Mouse (Mus musculus): ENCODE measurements around the gene Galp.

The Galp gene

GRCm38 (mm10) chr7:6196790-6197189, at the start of gene Galp:
TSS of gene Galp (plus strand) at chr7:6197090.
- DNase-seq (ENCODE audit: low spot score in 2 of 2): no peak

GRCm38 (mm10) chr7:6147688-6148087, 49.2 kb upstream of the Galp start:
- DNase-seq (ENCODE audit: low spot score in 2 of 2): no peak

DNA sequence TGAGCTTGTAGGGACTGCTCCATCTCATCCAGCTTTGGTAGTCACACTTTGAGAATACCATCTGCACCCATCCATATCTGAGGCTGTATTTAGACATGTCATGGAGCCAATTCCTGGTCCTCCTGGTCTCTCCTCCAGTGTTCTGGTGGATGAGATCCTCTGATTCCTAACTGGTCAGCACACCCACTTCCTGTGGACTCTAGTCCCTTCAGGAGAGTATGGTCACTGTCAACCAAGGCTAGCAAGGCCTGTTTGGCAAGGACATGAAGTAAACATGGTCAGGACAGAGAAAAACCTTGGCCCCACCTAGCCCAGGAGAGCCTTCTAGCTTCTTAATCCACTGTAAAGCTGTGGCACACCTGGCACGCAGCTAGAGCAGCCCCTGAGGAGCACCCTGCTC, 45.6 kb upstream of the Galp start:
- DNase-seq (ENCODE audit: low spot score in 2 of 2): no peak

DNA sequence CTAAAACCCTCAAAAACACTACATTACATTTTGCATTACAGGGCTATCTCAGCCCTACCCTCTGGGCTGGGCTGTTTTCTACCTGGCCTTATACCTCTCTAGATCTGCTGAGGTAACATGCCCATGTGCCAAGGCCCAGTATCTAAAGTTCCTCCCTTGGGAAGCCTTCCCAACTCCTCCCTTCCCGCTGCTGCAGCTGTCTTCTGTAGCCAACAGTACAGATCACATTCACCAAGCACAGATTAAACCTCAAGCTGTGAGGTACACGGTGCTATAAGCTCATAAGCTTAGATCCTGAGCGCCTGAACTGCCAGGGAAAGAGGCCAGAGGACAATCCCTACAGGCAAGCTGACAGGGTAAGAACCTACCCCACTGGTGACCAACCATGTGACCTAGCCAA, 44.9 kb upstream of the Galp start:
- no peak for DNase-seq (ENCODE audit: low spot score in 2 of 2)

GRCm38 (mm10) chr7:6153131-6153530, 43.8 kb upstream of the Galp start:
- DNase-seq (ENCODE audit: low spot score in 2 of 2): no peak

DNA sequence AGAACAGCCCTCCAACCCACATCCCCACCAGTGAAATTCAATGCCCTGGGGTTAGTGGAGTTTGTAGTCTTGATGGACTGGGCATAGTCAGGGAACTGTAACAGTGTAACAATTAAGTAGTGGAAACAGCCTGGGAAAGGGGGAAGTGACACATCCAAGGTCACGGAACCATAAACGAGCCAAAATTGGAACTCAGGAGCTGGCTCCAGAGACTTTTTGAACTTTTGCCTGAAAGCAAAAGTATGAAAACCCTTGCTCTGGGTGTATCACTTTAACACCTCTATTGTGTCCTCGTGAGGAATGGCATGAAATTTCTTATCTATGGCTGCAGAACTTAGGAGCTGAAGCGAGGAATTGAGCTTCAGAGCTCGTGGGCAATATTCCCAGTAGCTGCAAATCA, 42.7 kb upstream of the Galp start:
- DNase-seq (ENCODE audit: low spot score in 2 of 2): no peak

DNA sequence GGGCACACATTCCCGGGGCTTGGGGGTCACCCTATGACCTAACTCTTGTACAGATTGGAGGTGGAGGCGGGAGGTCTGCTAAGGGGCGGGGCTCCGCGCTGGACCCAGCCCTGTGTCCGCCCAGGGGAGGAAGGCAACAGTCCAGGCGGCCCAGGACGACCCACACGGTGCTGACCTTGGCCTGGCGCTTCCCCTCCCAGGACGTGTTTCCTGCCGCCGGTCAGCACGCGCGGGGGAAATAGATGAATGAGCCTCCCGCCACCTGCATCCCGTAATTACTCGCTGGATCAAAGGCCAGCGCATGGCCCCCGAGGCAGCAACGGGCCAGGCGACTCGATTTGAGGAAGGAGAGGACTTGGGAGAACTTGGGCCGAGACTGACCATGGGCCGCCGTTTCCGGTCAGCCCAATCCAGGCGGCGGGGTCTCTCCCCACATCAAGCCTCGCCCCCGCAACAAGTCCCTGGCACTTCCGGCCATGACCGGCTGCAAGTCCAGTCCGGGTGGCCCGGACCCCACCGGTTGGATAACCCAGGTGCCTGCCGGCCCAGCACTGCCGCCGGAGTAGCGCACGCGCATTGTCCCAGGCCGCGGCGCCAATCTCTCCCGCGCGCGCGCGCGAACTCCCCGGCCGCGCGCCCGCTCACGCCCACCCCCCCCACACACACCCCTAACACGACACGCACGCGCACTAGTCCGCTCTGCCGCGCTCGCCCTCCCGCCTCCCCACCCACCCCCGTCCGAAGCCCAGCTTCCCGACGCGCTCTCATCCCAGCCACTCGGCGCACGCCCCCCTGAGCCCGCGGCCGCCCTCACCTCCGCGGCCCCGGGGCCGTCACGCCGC, 41.6 kb upstream of the Galp start:
- DNase-seq (ENCODE audit: low spot score in 2 of 2): peak; percentile 47 to 72

DNA sequence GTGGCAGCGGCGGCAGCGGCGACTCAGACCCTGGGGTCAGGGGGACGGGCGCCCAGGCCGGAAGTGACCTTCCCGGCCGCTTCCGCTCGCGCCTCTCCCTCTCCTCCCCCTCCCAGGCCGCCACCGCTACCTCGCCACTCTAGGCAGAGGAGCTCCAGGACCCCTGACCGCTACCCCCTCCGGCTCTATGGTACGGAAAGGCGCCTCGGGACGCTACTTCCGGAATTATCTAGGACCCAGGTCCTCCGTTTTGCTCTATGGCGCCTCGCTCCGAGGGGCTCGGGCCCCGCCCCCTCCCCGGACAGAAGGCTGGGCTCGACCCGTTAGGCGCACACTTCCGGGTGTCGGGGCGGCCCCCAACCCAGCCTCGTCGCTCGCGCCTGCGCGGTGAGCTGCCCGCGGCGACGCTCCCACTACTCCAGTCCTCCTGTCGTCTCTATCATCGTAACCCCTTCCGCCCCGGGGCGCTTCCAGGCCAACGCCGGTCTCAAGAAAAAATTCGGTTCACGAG, 40.9 kb upstream of the Galp start, which contains the start of gene Zfp787:
TSS of gene Zfp787 (minus strand) at position 97 of the 511 bp plus-strand sequence.
- peak; percentile 96 for DNase-seq (ENCODE audit: low spot score in 2 of 2)

GRCm38 (mm10) chr7:6156901-6157472, 39.9 kb upstream of the Galp start:
- no peak for DNase-seq (ENCODE audit: low spot score in 2 of 2)

- DNase-seq (ENCODE audit: low spot score in 2 of 2): no peak
Observed at GRCm38 (mm10) chr7:6157479-6157878, 39.4 kb upstream of the Galp start.

DNA sequence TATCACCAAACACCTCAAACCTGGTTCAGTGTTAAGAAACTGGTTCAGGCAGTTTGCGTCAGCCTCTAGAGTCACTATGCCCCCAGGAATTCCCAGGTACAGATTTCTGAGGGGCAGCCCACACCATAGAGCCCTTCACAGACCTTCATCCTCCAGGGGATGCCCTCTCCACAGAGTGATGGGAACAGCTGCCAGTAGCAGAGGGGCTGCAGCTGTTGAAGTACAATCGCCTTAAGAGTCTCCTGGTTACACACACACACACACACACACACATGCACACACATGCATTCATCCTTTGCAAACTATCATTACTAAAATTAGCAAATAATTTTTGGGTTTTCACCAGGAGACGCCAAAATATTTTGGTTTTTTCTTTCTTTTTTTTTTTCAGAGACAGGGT, 37.3 kb upstream of the Galp start:
- DNase-seq (ENCODE audit: low spot score in 2 of 2): no peak

DNA sequence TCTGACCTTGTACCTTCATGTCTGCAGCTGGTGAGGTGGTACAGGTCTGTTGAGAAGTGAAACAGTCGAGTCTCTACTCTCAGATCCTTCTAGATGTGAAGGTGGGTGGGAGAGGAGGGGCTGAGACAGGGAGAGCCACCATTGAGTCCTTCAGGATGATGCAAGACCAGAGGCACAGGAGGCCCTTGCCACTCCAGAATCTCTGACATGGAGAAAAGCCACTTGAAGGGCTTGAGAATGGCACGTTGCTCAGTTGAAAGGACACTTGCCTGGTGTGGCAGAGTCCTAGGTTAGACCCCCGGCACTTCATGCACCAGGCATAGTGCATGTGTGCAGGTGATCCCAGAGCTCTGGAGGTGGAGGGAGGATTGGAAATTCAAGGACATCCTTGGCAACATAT, 35.3 kb upstream of the Galp start:
- no peak for DNase-seq (ENCODE audit: low spot score in 2 of 2)

- DNase-seq (ENCODE audit: low spot score in 2 of 2): no peak
Observed at GRCm38 (mm10) chr7:6162172-6162571, 34.7 kb upstream of the Galp start.

DNA sequence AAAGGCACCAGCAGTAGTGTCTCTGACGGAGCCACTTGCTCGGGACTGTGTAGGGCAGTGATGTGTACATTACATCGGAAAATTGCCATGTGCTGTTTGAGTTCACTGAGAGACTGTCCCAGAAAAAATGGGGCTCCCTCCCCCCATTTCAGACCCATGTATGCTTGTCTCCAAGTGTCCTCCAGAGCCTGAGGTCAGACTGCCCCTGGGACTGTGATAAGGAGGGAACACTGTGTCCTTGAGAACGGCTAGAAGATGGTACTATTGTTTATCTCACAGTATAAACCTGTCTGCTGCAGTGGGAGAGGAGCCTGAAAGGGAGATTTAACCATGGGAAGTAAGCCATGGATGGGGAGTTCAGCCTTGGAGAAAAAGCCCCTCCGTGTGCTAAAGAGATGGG, 32.2 kb upstream of the Galp start:
- DNase-seq (ENCODE audit: low spot score in 2 of 2): no peak

GRCm38 (mm10) chr7:6169403-6169802, 27.5 kb upstream of the Galp start:
- no peak for DNase-seq (ENCODE audit: low spot score in 2 of 2)

DNA sequence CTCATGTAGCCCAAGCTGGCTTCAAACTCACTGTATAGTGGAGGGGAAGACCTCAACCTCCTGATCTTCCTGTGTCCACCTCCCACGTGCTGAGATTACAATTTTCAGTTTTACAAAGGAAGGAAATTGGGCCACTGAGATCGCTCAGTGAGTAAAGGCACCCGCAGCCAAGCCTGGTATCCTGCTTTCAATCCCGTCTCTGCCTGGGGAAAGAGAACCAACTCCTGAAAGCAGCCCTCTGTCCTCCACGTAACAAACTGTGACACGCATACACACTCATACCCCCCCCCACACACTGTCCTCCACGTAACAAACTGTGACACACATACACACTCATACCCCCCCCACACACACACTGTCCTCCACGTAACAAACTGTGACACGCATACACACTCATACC, 26.5 kb upstream of the Galp start:
- no peak for DNase-seq (ENCODE audit: low spot score in 2 of 2)

DNA sequence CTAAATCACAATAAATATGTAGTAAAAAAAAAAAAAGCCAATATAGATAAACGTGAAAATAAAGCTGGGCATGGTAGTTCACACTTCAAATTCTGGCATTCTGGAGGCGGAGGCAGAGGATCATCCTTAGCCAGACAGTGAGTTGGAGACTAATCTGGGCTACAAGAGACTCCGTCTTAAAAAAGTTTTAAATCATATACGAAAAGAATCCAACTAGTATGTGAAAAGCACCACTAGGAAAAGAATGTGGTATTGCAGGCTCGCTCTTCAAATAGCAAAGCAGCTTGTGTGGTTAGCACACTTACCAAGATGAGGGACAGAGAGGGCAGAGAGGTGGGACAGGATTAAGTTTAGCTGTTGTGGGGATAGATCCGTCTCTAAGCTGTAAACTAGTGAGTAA, 26.0 kb upstream of the Galp start:
- DNase-seq (ENCODE audit: low spot score in 2 of 2): no peak

- DNase-seq (ENCODE audit: low spot score in 2 of 2): peak; percentile 46 to 74
Observed at GRCm38 (mm10) chr7:6171444-6172005, 25.4 kb upstream of the Galp start.

DNA sequence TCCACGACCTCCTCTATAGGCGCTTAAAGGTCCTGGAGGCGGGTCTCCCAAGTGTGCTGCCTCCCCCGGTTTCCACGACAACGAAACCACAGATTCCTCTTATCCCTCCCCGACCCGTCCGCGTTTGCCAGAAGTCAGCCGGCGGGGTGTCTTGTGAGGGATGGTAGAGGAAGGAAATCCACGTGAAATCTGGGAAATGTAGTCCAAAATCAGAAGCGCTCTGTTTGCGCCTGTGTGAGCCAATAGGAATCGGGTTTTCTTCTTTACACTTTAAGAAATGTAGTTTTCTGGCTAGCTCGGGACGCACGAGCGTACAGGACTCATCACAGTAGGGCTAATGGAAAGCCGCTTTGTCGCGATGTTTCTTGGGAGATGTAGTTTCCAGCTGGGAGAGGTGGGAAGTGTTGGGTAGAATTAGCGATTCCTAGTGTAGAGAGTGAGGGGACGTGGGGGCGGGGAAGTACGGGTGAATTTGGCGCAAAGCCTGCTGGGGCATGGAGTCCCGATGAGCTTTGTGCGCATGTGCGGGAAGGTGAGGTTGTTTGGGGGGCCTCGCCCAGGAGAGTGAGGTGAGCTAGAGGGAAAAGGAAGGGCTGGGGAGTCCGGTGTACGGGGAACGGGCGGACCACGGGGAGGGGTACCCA, 24.8 kb upstream of the Galp start, which contains the start of gene Zfp444:
TSS of gene Zfp444 (plus strand) at position 221 of the 644 bp plus-strand sequence.
- DNase-seq (ENCODE audit: low spot score in 2 of 2): peak; percentile 99 to 100

DNA sequence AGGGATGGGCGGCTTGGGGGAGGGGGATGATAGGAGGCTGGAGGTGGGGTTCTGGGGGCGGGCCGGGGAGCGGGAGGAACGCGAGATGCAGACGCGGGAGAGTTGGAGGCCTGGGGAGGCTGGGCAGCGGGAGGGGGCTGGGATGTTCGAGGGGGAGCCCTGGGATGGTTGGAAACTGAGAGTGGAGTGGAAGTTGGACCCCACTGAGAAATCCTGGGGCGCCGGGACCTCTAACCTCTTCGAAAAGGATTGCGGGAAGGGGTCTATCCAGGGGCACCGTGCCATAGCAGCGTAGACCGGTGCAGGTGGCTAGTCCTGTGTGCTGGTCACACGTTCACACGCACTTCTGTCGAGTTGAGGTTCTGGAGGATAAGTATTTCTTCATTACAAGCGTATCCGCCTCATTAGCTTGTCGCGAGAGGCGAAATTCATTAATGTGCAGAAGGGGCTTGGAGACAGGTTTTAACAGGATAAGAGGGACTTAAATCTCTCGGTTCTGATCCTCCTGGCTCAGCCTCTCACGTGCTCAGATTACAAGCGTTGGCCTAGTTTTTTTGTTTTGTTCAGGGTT, 24.1 kb upstream of the Galp start:
- no peak for DNase-seq (ENCODE audit: low spot score in 2 of 2)

DNA sequence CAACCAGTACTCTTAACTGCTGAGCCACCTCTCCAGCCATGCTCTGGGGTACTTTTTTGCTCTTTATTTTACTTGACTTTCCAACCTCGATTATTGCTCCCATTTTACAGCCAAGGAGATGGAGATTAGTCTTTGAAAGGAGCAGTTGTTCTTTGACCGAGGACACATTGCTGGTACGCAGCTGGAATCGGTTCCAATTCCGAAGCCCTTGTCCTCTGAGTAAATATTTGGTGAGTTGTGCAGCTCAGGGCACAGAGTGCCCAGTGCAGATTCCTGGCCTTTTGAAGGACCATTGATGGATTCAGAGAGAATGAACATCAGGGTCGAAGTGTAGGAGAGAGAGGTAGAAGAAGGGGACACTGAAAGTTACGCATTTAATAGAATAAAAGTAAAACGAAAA, 23.0 kb upstream of the Galp start:
- no peak for DNase-seq (ENCODE audit: low spot score in 2 of 2)
